Mouse (Mus musculus): ENCODE measurements around the gene Zfp72. TPM values are rescaled to one million over a fixed set of nuclear protein-coding genes. Genes with fewer than 3 reads are reported as not detected.

Zfp72 gene
- total RNA-seq (2014; rRNA removed) (1.7 and 2.8 TPM in 2 replicates), polyA plus RNA-seq (2012; rRNA removed) (0.10 and 0.21 TPM in 2 replicates)

DNA sequence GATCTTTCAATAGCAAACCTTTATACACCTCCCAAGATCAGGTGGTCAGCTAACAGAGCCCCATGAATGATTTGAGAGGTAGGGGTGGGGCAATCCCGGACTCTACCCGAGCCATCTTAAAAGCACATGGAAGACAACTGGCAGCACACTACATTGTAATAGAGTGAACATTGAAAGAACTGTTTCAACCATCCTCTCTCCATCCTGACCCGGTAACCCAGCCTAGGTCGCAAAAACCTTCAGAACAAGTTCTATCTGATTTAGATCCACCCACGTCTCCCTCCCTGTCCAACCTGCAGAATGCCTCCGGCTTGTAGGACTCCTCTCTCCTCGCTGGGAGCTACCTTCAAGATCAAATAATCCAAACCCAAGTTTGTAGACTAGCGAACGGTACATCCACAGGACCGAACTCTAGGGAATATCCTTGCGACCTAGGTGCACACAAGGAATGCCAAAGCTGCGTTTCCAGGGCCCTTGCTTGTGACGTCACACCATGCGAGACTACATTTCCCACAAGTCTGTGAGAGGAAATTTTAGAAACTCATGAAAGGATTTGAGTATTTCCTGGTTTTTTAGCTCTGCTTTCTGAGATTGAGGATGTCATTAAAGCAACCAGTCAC is at the start of gene Zfp72:
Gene Zfp72 (minus strand): TSS at position 466 of the 620 bp plus-strand sequence.
- Histone ChIP-seq H3K27me3 (ENCODE audit: control insufficient read depth, insufficient read depth, low read length) (no peaks in the 10 kb centered on the region), H3K9ac (ENCODE audit: low read depth, low read length) (peak within 1 kb of the TSS; percentile 52), H3K4me3 (ENCODE audit: insufficient read depth, low read depth, low read length) (peak within 1 kb of the TSS; percentile 60), H3K79me2 (ENCODE audit: control insufficient read depth, insufficient read depth, low read length) (no peaks in the 10 kb centered on the region), H3K36me3 (ENCODE audit: control insufficient read depth, insufficient read depth, low read length) (no peaks in the 10 kb centered on the region), H3K27ac (replicated peaks; ENCODE audit: insufficient read depth, low read depth, low read length) (no peak within 1 kb of the TSS), H3K4me1 (ENCODE audit: control insufficient read depth, insufficient read depth, low read length) (no peaks in the 10 kb centered on the region)
- DNase-seq (ENCODE audit: extremely low read depth, low read depth, low spot score): peak; percentile 87
- TF ChIP-seq POLR2A (IDR thresholded peaks at IDR 0.05; ENCODE audit: extremely low read depth, insufficient read depth, low read length) (no peak), CTCF (IDR thresholded peaks at IDR 0.05; ENCODE audit: low read depth, low read length) (no peak)
- WGBS: 1% methylated on average over 14 of the region's 14 CpGs

DNA sequence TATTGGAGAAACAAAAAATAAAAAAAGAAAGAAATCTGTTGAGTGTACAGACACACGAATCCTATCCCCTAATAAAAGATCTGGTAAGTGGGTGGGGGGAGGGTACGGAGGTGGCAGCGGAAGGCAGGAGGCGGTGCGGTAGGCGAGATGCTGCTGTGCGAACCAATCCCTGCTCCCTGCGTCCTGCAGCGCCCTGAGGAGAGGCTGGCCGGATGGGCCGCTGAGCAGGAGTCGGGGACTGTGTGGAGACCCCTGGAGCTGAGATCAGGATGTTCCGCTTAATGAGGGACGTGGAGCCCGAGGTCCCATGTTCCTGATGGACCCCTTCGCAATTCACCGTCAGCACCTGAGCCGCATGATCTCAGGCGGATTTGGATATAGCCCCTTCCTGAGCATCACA is 49.3 kb upstream of the Zfp72 start:
- Histone ChIP-seq H3K36me3 (ENCODE audit: control insufficient read depth, insufficient read depth, low read length) (peaks cover 3% of the 10 kb centered on the region; the same call in 1 of the 2 replicates), H3K27me3 (ENCODE audit: control insufficient read depth, insufficient read depth, low read length) (peaks cover 3% of the 10 kb centered on the region; the same call in 1 of the 2 replicates), H3K4me3 (ENCODE audit: insufficient read depth, low read depth, low read length) (no peak overlapping the region), H3K9ac (ENCODE audit: low read depth, low read length) (no peak overlapping the region), H3K4me1 (ENCODE audit: control insufficient read depth, insufficient read depth, low read length) (no peaks in the 10 kb centered on the region), H3K79me2 (ENCODE audit: control insufficient read depth, insufficient read depth, low read length) (no peaks in the 10 kb centered on the region), H3K27ac (replicated peaks; ENCODE audit: insufficient read depth, low read depth, low read length) (no peak overlapping the region)
- 28% methylated on average over 19 of the region's 19 CpGs for WGBS
- DNase-seq (ENCODE audit: extremely low read depth, low read depth, low spot score): no peak
- TF ChIP-seq POLR2A (IDR thresholded peaks at IDR 0.05; ENCODE audit: extremely low read depth, insufficient read depth, low read length) (no peak), CTCF (IDR thresholded peaks at IDR 0.05; ENCODE audit: low read depth, low read length) (no peak)

DNA sequence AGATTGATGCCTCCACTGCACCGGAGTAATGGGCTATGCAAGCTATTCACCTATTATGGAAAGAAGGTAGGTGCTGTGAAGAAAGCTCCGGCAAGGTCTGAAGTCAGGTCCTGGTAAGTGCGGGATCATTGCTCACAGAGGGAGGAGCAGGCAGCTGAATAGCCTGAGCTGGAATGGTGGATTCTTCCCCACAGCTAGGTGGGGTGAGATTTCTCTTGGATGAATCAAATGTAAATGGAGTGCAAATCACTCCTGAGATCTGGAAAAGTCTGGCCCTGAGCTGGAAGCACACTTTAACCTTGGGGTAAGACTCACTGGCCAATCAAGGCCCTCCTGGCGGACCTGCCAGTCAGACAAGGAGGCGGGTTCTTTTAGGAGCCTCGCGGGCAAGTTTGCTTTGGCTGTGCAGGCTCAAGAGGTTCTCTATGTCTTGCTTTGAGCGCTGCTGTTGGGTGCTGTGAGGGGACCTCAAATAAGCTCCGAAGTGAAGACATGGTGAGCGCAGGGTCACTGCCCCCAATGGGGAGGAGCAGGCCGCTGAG is 8.7 kb upstream of the Zfp72 start, which contains the start of gene Ftl1-ps1:
Gene Ftl1-ps1 (plus strand): TSS at position 397 of the 542 bp plus-strand sequence.
- H3K9ac ChIP-seq (ENCODE audit: low read depth, low read length): no peak within 1 kb of the TSS
- TF ChIP-seq POLR2A (IDR thresholded peaks at IDR 0.05; ENCODE audit: extremely low read depth, insufficient read depth, low read length) (no peak), CTCF (IDR thresholded peaks at IDR 0.05; ENCODE audit: low read depth, low read length) (no peak)
- H3K36me3 ChIP-seq (ENCODE audit: control insufficient read depth, insufficient read depth, low read length): no peaks in the 10 kb centered on the region
- no peaks in the 10 kb centered on the region for H3K27me3 ChIP-seq (ENCODE audit: control insufficient read depth, insufficient read depth, low read length)
- H3K4me1 ChIP-seq (ENCODE audit: control insufficient read depth, insufficient read depth, low read length): no peaks in the 10 kb centered on the region
- H3K4me3 ChIP-seq (ENCODE audit: insufficient read depth, low read depth, low read length): no peak within 1 kb of the TSS
- H3K79me2 ChIP-seq (ENCODE audit: control insufficient read depth, insufficient read depth, low read length): no peaks in the 10 kb centered on the region
- no peak within 1 kb of the TSS for H3K27ac ChIP-seq (replicated peaks; ENCODE audit: insufficient read depth, low read depth, low read length)
- WGBS: 26% methylated on average over 11 of the region's 11 CpGs
- DNase-seq (ENCODE audit: extremely low read depth, low read depth, low spot score): peak; percentile 51

DNA sequence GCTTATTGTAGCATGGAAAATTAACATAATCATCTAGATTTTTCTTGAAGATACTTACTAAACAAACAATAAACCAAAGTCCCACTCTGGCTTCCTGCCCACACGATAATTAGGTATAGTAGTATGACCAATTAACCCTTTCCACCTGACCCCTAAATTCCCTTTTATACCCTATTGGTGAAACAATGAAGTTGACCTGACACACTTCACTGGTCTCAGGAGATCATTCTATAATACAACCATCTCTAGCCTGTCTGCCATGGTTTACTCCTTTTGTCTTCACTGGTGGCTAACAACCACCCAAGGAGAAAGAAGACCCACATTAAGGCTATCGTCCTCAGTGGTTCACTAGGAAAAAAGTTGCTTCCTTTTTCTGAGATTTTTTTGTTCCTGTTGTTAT is 520 bp upstream of the Zfp72 start:
- Histone ChIP-seq H3K27ac (replicated peaks; ENCODE audit: insufficient read depth, low read depth, low read length) (no peak overlapping the region), H3K9ac (ENCODE audit: low read depth, low read length) (no peak overlapping the region), H3K4me3 (ENCODE audit: insufficient read depth, low read depth, low read length) (no peak overlapping the region), H3K4me1 (ENCODE audit: control insufficient read depth, insufficient read depth, low read length) (no peaks in the 10 kb centered on the region), H3K36me3 (ENCODE audit: control insufficient read depth, insufficient read depth, low read length) (no peaks in the 10 kb centered on the region), H3K27me3 (ENCODE audit: control insufficient read depth, insufficient read depth, low read length) (no peaks in the 10 kb centered on the region), H3K79me2 (ENCODE audit: control insufficient read depth, insufficient read depth, low read length) (no peaks in the 10 kb centered on the region)
- 68% methylated on average over 2 of the region's 2 CpGs for WGBS
- DNase-seq (ENCODE audit: extremely low read depth, low read depth, low spot score): no peak
- TF ChIP-seq CTCF (IDR thresholded peaks at IDR 0.05; ENCODE audit: low read depth, low read length) (no peak), POLR2A (IDR thresholded peaks at IDR 0.05; ENCODE audit: extremely low read depth, insufficient read depth, low read length) (no peak)

DNA sequence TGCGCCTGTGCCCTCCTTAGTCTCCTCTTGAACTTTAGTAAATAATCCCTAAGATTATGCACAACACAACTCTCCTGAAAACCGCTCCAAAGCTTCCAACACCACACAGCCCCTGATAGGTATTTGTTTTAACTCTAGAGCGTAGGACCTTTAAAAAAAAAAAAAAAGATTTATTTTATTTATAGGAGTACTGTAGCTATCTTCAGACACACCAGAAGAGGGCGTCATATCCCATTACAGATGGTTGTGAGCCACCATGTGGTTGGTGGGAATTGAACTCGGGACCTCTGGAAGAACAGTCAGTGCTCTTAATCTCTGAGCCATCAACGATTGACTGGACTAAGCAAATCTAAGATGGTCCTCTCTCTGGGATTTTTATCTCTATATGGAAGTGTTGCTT is 906 bp downstream of the Zfp72 start:
- H3K9ac ChIP-seq (ENCODE audit: low read depth, low read length): no peak overlapping the region
- H3K79me2 ChIP-seq (ENCODE audit: control insufficient read depth, insufficient read depth, low read length): no peaks in the 10 kb centered on the region
- no peak overlapping the region for H3K27ac ChIP-seq (replicated peaks; ENCODE audit: insufficient read depth, low read depth, low read length)
- no peaks in the 10 kb centered on the region for H3K27me3 ChIP-seq (ENCODE audit: control insufficient read depth, insufficient read depth, low read length)
- H3K36me3 ChIP-seq (ENCODE audit: control insufficient read depth, insufficient read depth, low read length): no peaks in the 10 kb centered on the region
- 64% methylated on average over 6 of the region's 6 CpGs for WGBS
- H3K4me1 ChIP-seq (ENCODE audit: control insufficient read depth, insufficient read depth, low read length): no peaks in the 10 kb centered on the region
- no peak for DNase-seq (ENCODE audit: extremely low read depth, low read depth, low spot score)
- H3K4me3 ChIP-seq (ENCODE audit: insufficient read depth, low read depth, low read length): no peak overlapping the region
- TF ChIP-seq POLR2A (IDR thresholded peaks at IDR 0.05; ENCODE audit: extremely low read depth, insufficient read depth, low read length): no peak
- TF ChIP-seq CTCF (IDR thresholded peaks at IDR 0.05; ENCODE audit: low read depth, low read length): no peak

DNA sequence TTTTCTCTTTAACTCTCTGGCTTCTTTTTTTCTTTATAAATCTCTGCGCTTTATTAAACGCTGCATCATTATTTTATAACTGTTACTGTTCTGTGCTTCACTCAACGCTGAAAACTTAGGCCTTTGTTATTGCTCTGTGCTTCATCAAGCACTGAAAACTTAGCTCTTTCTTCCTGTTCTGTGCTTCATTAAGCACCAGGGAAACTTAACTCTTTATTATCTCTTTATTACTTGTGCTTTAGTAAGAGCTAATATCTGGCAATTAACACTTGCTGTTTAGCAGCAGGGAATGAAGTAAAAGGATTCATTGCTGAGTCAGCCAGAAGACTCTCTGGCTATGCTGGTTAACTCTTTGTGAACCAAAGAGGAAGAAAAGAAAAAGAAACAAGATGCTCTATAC is 8.3 kb downstream of the Zfp72 start:
- TF ChIP-seq CTCF (IDR thresholded peaks at IDR 0.05; ENCODE audit: low read depth, low read length) (no peak), POLR2A (IDR thresholded peaks at IDR 0.05; ENCODE audit: extremely low read depth, insufficient read depth, low read length) (no peak)
- no peak for DNase-seq (ENCODE audit: extremely low read depth, low read depth, low spot score)
- no peak overlapping the region for H3K27ac ChIP-seq (replicated peaks; ENCODE audit: insufficient read depth, low read depth, low read length)
- H3K9ac ChIP-seq (ENCODE audit: low read depth, low read length): no peak overlapping the region
- WGBS: 83% methylated on average over 3 of the region's 3 CpGs
- no peak overlapping the region for H3K4me3 ChIP-seq (ENCODE audit: insufficient read depth, low read depth, low read length)
- no peaks in the 10 kb centered on the region for H3K4me1 ChIP-seq (ENCODE audit: control insufficient read depth, insufficient read depth, low read length)
- no peaks in the 10 kb centered on the region for H3K27me3 ChIP-seq (ENCODE audit: control insufficient read depth, insufficient read depth, low read length)
- H3K79me2 ChIP-seq (ENCODE audit: control insufficient read depth, insufficient read depth, low read length): no peaks in the 10 kb centered on the region
- H3K36me3 ChIP-seq (ENCODE audit: control insufficient read depth, insufficient read depth, low read length): peaks cover 6% of the 10 kb centered on the region
